Mouse (Mus musculus): Measurements from ENCODE around the gene Cyren. TPM values are rescaled to one million over a fixed set of nuclear protein-coding genes. Genes with fewer than 3 reads are reported as not detected.

Cyren gene
- total and polyA plus RNA-seq, 3 experiments: 3.5 to 5.8 (median 5.5) TPM

GRCm38 (mm10) chr6:34907696-34908260 is 29.9 kb upstream of the Cyren start:
- Histone ChIP-seq H3K27me3 (ENCODE audit: control insufficient read depth, insufficient read depth, low read length) (no peaks in the 10 kb centered on the region), H3K9ac (ENCODE audit: low read depth, low read length) (no peak overlapping the region), H3K4me3 (no peak overlapping the region), H3K36me3 (ENCODE audit: control insufficient read depth, insufficient read depth, low read length) (no peaks in the 10 kb centered on the region; the same call in 1 of the 2 replicates), H3K27ac (peak overlapping the region; percentile 33), H3K4me1 (ENCODE audit: control insufficient read depth, insufficient read depth, low read length) (peaks cover 6% of the 10 kb centered on the region), H3K79me2 (replicated peaks; ENCODE audit: control insufficient read depth, insufficient read depth, low read length) (no peaks in the 10 kb centered on the region)
- no peak for TF ChIP-seq CTCF (IDR thresholded peaks at IDR 0.05)
- no peak for TF ChIP-seq POLR2A (IDR thresholded peaks at IDR 0.05; ENCODE audit: insufficient read depth, low read depth, low read length)
- no peak for TF ChIP-seq EP300 (IDR thresholded peaks at IDR 0.05; ENCODE audit: insufficient read depth, low read depth, low read length)
- intact Hi-C loops (cut with DNase I): loop anchor here (2.0 kb wide), 1 partner anchor 29 kb away; the partner anchor contains the start of gene Cyren
- WGBS: 68% methylated on average over 18 of the region's 18 CpGs
- DNase-seq: peak in 1 of 2 experiments; percentile 25

DNA sequence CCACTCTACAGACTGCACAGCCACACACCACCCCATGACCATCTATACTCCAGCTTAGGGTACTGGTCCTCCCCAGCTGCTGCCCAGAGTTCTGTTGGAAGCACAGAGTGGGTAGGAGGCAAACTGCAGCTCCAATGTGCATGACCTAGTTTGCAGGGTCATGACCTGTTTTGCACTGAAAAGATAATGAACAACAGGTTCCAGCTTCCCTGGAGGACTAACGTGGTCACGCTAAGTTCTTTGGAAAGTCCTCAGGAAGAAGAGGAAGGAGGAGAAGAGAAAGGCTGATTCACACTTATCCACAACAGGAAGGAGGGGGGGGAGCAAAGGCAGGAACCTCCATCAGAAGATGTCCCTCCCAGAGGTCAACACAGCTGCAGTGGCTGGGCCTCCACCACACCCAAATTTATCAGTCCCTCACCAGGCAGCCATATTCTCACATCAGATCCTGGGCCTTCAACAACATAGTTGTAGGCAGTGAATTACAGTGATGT is 29.3 kb upstream of the Cyren start:
- intact Hi-C loops (cut with DNase I): loop anchor here (2.0 kb wide), 1 partner anchor 28 kb away; the partner anchor contains the start of gene Cyren
- H3K4me3 ChIP-seq: no peak overlapping the region
- peak in 1 of 2 experiments; percentile 28 for DNase-seq
- no peak overlapping the region for H3K9ac ChIP-seq (ENCODE audit: low read depth, low read length)
- 7% methylated on average over 2 of the region's 2 CpGs for WGBS
- no peaks in the 10 kb centered on the region; the same call in 1 of the 2 replicates for H3K36me3 ChIP-seq (ENCODE audit: control insufficient read depth, insufficient read depth, low read length)
- H3K79me2 ChIP-seq (replicated peaks; ENCODE audit: control insufficient read depth, insufficient read depth, low read length): no peaks in the 10 kb centered on the region
- H3K27me3 ChIP-seq (ENCODE audit: control insufficient read depth, insufficient read depth, low read length): no peaks in the 10 kb centered on the region
- H3K4me1 ChIP-seq (ENCODE audit: control insufficient read depth, insufficient read depth, low read length): peaks cover 8% of the 10 kb centered on the region
- no peak for TF ChIP-seq EP300 (IDR thresholded peaks at IDR 0.05; ENCODE audit: insufficient read depth, low read depth, low read length)
- no peak for TF ChIP-seq CTCF (IDR thresholded peaks at IDR 0.05)
- no peak for TF ChIP-seq POLR2A (IDR thresholded peaks at IDR 0.05; ENCODE audit: insufficient read depth, low read depth, low read length)
- H3K27ac ChIP-seq: peak overlapping the region; percentile 33

DNA sequence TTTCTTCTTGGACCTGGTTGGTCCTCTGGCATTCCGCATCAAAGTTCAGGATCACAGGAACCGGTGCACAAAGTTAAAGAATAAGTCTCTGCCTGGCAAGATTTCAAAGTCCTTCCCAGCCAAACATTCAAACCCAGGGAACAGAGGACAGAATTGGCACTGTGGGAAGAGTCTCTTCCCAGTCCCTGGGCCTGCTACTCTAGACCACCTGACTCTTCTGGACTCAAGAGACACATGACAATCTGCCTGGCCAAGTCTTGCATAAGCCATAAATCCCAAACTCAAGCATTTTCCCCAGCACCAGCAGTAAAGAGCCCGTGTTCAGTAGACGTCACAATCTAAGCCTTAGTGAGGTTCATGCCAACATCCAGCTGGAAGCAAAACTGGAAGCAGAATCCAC is 28.8 kb upstream of the Cyren start:
- Histone ChIP-seq H3K27me3 (ENCODE audit: control insufficient read depth, insufficient read depth, low read length) (no peaks in the 10 kb centered on the region), H3K27ac (peak overlapping the region; percentile 33), H3K9ac (ENCODE audit: low read depth, low read length) (no peak overlapping the region), H3K4me1 (ENCODE audit: control insufficient read depth, insufficient read depth, low read length) (peaks cover 8% of the 10 kb centered on the region), H3K4me3 (no peak overlapping the region), H3K36me3 (ENCODE audit: control insufficient read depth, insufficient read depth, low read length) (no peaks in the 10 kb centered on the region; the same call in 1 of the 2 replicates), H3K79me2 (replicated peaks; ENCODE audit: control insufficient read depth, insufficient read depth, low read length) (no peaks in the 10 kb centered on the region)
- DNase-seq: peak in 1 of 2 experiments; percentile 49
- TF ChIP-seq CTCF (IDR thresholded peaks at IDR 0.05) (no peak), EP300 (IDR thresholded peaks at IDR 0.05; ENCODE audit: insufficient read depth, low read depth, low read length) (no peak), POLR2A (IDR thresholded peaks at IDR 0.05; ENCODE audit: insufficient read depth, low read depth, low read length) (no peak)
- 54% methylated on average over 4 of the region's 4 CpGs for WGBS
- intact Hi-C loops (cut with DNase I): loop anchor here (2.0 kb wide), 1 partner anchor 28 kb away; the partner anchor contains the start of gene Cyren

DNA sequence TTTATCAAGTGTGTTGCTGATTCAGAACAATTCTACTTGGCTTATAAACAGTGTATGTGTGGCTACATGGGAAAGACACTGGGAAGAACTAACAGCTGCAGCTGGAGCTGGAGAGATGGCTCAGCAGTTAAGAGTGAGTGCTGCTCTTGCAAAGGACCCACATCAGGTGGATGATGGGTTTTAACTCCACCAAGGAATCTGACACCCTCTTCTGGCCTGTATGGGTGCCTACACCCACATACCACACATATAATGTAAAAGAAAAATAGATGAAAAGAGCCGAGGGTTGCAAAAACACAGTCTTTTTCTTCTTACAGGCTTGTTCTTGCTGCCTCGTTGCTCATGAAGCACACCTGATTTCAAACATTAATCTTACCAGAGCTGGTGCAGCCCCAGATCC is 28.3 kb upstream of the Cyren start:
- H3K27me3 ChIP-seq (ENCODE audit: control insufficient read depth, insufficient read depth, low read length): no peaks in the 10 kb centered on the region
- H3K36me3 ChIP-seq (ENCODE audit: control insufficient read depth, insufficient read depth, low read length): no peaks in the 10 kb centered on the region; the same call in 1 of the 2 replicates
- 0 out of 2 replicates have a peak, but pooled peaks have one; percentile 15 for TF ChIP-seq CTCF (IDR thresholded peaks at IDR 0.05)
- no peak for TF ChIP-seq EP300 (IDR thresholded peaks at IDR 0.05; ENCODE audit: insufficient read depth, low read depth, low read length)
- intact Hi-C loops (cut with DNase I): loop anchor here (2.0 kb wide), 1 partner anchor 27 kb away; the partner anchor contains the start of gene Cyren
- no peak overlapping the region for H3K27ac ChIP-seq
- peaks cover 8% of the 10 kb centered on the region for H3K4me1 ChIP-seq (ENCODE audit: control insufficient read depth, insufficient read depth, low read length)
- 74% methylated on average over 2 of the region's 2 CpGs for WGBS
- DNase-seq: no peak
- H3K9ac ChIP-seq (ENCODE audit: low read depth, low read length): no peak overlapping the region
- no peak overlapping the region for H3K4me3 ChIP-seq
- no peaks in the 10 kb centered on the region for H3K79me2 ChIP-seq (replicated peaks; ENCODE audit: control insufficient read depth, insufficient read depth, low read length)

DNA sequence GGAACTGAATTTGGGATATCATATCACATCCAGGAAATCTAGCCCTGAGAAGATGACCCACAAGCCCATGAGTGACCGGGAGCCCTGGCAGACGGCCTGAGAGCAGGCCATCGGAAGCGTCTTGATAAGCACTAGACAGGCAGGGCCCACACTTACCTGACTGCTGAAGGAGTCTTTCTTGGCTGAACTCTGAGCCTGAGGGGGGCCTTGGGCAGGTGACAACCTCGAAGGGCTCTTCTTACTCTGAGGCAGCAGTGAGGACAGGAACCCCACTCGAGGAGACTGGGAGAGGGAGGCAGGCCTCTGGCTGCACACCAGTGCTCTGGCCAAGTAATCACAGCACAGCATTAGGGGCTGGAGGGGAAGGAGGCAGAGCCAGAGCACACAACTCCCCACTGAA is 26.5 kb upstream of the Cyren start:
- H3K27ac ChIP-seq: no peak overlapping the region
- H3K4me3 ChIP-seq: no peak overlapping the region
- H3K4me1 ChIP-seq (ENCODE audit: control insufficient read depth, insufficient read depth, low read length): peaks cover 6% of the 10 kb centered on the region
- WGBS: 49% methylated on average over 6 of the region's 6 CpGs
- no peaks in the 10 kb centered on the region; the same call in 1 of the 2 replicates for H3K36me3 ChIP-seq (ENCODE audit: control insufficient read depth, insufficient read depth, low read length)
- no peak for TF ChIP-seq EP300 (IDR thresholded peaks at IDR 0.05; ENCODE audit: insufficient read depth, low read depth, low read length)
- TF ChIP-seq CTCF (IDR thresholded peaks at IDR 0.05): no peak
- TF ChIP-seq POLR2A (IDR thresholded peaks at IDR 0.05; ENCODE audit: insufficient read depth, low read depth, low read length): no peak
- H3K27me3 ChIP-seq (ENCODE audit: control insufficient read depth, insufficient read depth, low read length): no peaks in the 10 kb centered on the region
- DNase-seq: no peak
- intact Hi-C loops (cut with DNase I): no loop called here
- H3K9ac ChIP-seq (ENCODE audit: low read depth, low read length): no peak overlapping the region
- no peaks in the 10 kb centered on the region for H3K79me2 ChIP-seq (replicated peaks; ENCODE audit: control insufficient read depth, insufficient read depth, low read length)

- Histone ChIP-seq H3K27ac (no peak overlapping the region), H3K4me1 (ENCODE audit: control insufficient read depth, insufficient read depth, low read length) (peaks cover 6% of the 10 kb centered on the region), H3K36me3 (ENCODE audit: control insufficient read depth, insufficient read depth, low read length) (no peaks in the 10 kb centered on the region; the same call in 1 of the 2 replicates), H3K27me3 (ENCODE audit: control insufficient read depth, insufficient read depth, low read length) (no peaks in the 10 kb centered on the region), H3K9ac (ENCODE audit: low read depth, low read length) (no peak overlapping the region), H3K79me2 (replicated peaks; ENCODE audit: control insufficient read depth, insufficient read depth, low read length) (no peaks in the 10 kb centered on the region), H3K4me3 (no peak overlapping the region)
- intact Hi-C loops (cut with DNase I): no loop called here
- TF ChIP-seq EP300 (IDR thresholded peaks at IDR 0.05; ENCODE audit: insufficient read depth, low read depth, low read length) (no peak), CTCF (IDR thresholded peaks at IDR 0.05) (no peak), POLR2A (IDR thresholded peaks at IDR 0.05; ENCODE audit: insufficient read depth, low read depth, low read length) (no peak)
- WGBS: 84% methylated on average over 10 of the region's 10 CpGs
- no peak for DNase-seq
Observed at GRCm38 (mm10) chr6:34903851-34904250, 26.0 kb upstream of the Cyren start.
